Mouse (Mus musculus): ENCODE results near the gene Adamts10.

DNA sequence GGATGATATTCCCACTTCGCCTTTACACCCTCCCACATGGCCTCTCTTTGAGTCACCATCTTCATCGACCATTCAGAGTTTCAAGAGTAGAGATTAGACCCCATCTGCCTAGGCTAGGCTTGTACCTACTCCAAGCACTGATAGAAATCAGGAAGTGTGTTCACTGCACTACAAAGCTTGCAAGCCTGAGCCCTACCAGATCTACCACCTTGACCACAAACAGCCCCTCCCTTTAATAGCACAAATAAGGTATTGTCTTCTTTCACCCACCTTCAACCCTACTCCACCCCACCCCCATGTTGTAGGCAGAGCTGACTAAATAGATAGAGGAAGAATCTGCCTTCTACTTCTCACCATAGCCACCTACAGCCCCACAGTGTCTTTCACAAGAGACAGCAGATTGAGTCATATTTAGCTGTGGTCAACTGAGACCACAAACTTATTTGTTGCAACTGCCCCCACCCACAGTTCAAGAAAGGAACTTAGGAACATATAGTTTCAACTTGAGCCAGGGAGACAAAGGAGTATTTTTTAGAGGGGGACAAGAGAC lies 39.6 kb downstream of the Adamts10 start:
- TF ChIP-seq CTCF (IDR thresholded peaks at IDR 0.05; ENCODE audit: low read depth) (no peak), EP300 (IDR thresholded peaks at IDR 0.05; ENCODE audit: low read depth) (no peak)
